Mouse (Mus musculus) hindbrain, embryonic 16.5 days (tissue): ENCODE measurements around the gene Gpalpp1. TPM values are rescaled to one million over a fixed set of nuclear protein-coding genes. Genes with fewer than 3 reads are reported as not detected.

Experiments used
- ATAC-seq: fragments of 200-750 bp; cut with Nextera tagmentation; 2 replicates; pipeline ENCODE4 v1.8.0; 2017; ENCODE audit warnings: moderate TSS enrichment, moderate library complexity
- H3K27ac ChIP-seq: fragments of 300-500 bp; sonication (generic); 2 replicates; pipeline ENCODE4 v1.5.1; 2014; ENCODE audit warnings: low read depth, mild to moderate bottlenecking, control low read depth, low read length, moderate library complexity
- H3K27me3 ChIP-seq: fragments of 300-500 bp; sonication (generic); replicated peaks from 2 replicates; pipeline ENCODE4 v1.6.1; 2014; ENCODE audit warnings: low read length; ENCODE audit not compliant: control insufficient read depth, insufficient read depth
- H3K36me3 ChIP-seq: fragments of 300-500 bp; sonication (generic); 2 replicates; pipeline ENCODE4 v1.6.1; 2014; ENCODE audit warnings: mild to moderate bottlenecking, low read length, moderate library complexity, mixed read lengths; ENCODE audit not compliant: control insufficient read depth, insufficient read depth
- H3K4me1 ChIP-seq: fragments of 300-500 bp; sonication (generic); 2 replicates; pipeline ENCODE4 v1.6.1; 2014; ENCODE audit warnings: low read depth, low read length; ENCODE audit not compliant: control insufficient read depth, insufficient read depth
- H3K4me2 ChIP-seq: fragments of 300-500 bp; sonication (generic); 2 replicates; pipeline ENCODE4 v1.6.1; 2014; ENCODE audit warnings: mild to moderate bottlenecking, low read length, control low read depth, moderate library complexity
- H3K4me3 ChIP-seq: fragments of 300-500 bp; sonication (generic); 2 replicates; pipeline ENCODE4 v1.5.1; 2014; ENCODE audit warnings: mild to moderate bottlenecking, low read length, control low read depth, moderate library complexity
- H3K9ac ChIP-seq: fragments of 300-500 bp; sonication (generic); 2 replicates; pipeline ENCODE4 v1.6.1; 2014; ENCODE audit warnings: low read depth, mild to moderate bottlenecking, control low read depth, low read length, moderate library complexity
- H3K9me3 ChIP-seq: fragments of 300-500 bp; sonication (generic); 2 replicates; pipeline ENCODE4 v1.6.1; 2014; ENCODE audit warnings: mild to moderate bottlenecking, low read length, moderate library complexity; ENCODE audit not compliant: control insufficient read depth
- WGBS: fragments of 180-500 bp; shearing (Covaris S2); extraction: QIAGEN DNeasy Blood & Tissue Kit; methylation state at CpG from one replicate; pipeline ENCODE4 v1.1.7; 2014; 5-methylcytosine and 5-hydroxymethylcytosine counted together
- polyA plus RNA-seq: library from polyadenylated mRNA; unstranded; fragments of >200 nt; fragmentation: Nextera tagmentation; extraction: Ambion mirVana; gene quantifications from 2 replicates; pipeline ENCODE4 v1.2.1, GENCODE M21; 2015

Gpalpp1 gene
- polyA plus RNA-seq, 1 experiment from 2014 or later: 9.6 TPM

DNA sequence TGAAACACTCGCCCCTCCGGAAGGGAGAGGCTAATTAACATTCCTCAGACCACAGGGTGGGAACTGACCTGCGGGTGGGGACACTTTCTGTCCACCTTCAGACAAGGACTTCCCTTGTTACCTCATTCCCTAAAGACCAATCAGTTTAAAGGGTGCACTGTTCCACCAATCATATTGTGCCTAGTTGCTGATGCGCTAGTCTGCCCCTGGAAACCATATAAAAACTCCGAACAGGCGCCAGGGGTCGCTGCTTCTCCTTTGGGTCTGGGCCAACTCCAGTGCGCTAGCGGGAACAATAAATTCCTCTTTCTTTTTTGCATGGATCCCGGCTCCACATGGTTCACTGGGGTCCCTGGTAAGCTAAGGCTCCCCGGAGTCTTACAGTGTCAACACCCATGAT is 29.1 kb downstream of the Gpalpp1 start:
- H3K27ac ChIP-seq: no peak overlapping the region
- H3K4me2 ChIP-seq: no peak overlapping the region
- H3K9me3 ChIP-seq: no peaks in the 10 kb centered on the region
- H3K36me3 ChIP-seq: no peaks in the 10 kb centered on the region
- WGBS: 73% methylated on average over 11 of the region's 11 CpGs
- H3K4me1 ChIP-seq: peaks cover 7% of the 10 kb centered on the region
- no peak overlapping the region for H3K4me3 ChIP-seq
- ATAC-seq: no peak
- H3K9ac ChIP-seq: no peak overlapping the region
- H3K27me3 ChIP-seq: no peaks in the 10 kb centered on the region

DNA sequence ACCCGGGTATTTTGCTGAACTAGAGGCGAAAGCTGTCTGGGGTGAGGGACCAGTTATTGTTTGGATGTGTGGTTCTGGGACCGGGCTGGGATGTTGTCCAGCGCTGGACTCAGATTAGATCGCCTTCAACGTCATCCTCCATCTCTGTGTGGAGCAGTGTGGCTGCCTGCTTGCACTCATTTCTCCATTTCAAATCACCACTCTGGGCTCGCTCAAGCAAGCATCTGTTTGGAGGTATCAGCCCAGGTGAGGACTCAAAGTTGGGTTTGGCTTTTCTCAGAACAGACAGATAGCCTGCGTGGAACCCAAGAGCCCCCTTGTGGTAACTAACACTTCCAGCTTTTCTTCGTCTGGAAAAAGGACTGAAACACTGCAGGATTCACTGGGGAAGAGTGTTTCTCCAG is 33.5 kb downstream of the Gpalpp1 start:
- Histone ChIP-seq H3K36me3 (no peaks in the 10 kb centered on the region), H3K9ac (no peak overlapping the region), H3K27me3 (no peaks in the 10 kb centered on the region), H3K9me3 (no peaks in the 10 kb centered on the region), H3K4me2 (peak overlapping the region; percentile 29), H3K4me3 (no peak overlapping the region), H3K27ac (peak overlapping the region; percentile 42; the same call in 1 of the 2 replicates), H3K4me1 (peaks cover 9% of the 10 kb centered on the region)
- ATAC-seq: peak; percentile 82
- WGBS: 39% methylated on average over 9 of the region's 9 CpGs

DNA sequence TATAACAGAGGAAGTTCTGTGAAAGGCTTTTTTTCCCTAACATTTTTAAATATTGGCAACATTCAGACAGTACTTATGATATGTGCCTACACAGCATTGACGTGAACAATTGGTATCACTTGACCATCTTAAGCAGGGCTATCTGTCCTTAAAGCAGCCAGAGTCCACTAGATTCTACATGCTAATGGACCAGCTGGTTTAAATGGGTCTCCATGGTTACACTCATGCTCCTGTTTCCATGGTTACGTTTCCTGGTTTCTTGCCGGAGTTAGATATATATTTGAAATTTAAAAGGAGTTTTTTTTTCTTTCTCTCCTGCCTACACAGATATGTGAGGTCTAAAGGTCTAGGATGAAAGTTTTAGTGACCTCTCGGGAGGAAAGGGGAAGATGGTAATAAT is 34.0 kb downstream of the Gpalpp1 start:
- H3K9ac ChIP-seq: no peak overlapping the region
- H3K4me2 ChIP-seq: peak overlapping the region; percentile 29
- ATAC-seq: peak; percentile 46
- H3K36me3 ChIP-seq: no peaks in the 10 kb centered on the region
- no peaks in the 10 kb centered on the region for H3K9me3 ChIP-seq
- H3K27ac ChIP-seq: peak overlapping the region; percentile 42; the same call in 1 of the 2 replicates
- H3K4me3 ChIP-seq: no peak overlapping the region
- WGBS: 41% methylated on average over 4 of the region's 4 CpGs
- H3K4me1 ChIP-seq: peaks cover 9% of the 10 kb centered on the region
- H3K27me3 ChIP-seq: no peaks in the 10 kb centered on the region

DNA sequence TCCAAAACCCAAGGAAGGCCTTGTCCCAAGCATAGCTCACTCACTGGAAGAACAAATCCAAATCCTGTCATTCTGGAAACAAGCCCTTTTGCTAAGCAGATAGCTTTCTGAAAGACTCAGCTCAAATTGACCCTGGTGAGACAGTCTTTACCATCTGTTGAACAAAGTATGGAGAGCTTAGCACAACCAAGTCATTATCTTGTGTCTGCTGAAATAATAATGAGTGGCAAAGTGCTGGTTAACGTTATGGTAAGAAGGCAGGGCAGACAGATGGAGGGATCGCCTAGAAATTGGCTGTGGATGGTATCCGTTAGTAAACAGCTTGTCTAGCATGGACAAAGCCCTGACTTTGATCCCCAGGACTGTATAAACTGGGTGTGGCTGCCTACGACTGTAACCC is 34.8 kb downstream of the Gpalpp1 start:
- Histone ChIP-seq H3K36me3 (no peaks in the 10 kb centered on the region), H3K9ac (no peak overlapping the region), H3K4me2 (no peak overlapping the region), H3K4me1 (peaks cover 9% of the 10 kb centered on the region), H3K9me3 (no peaks in the 10 kb centered on the region), H3K4me3 (no peak overlapping the region), H3K27me3 (no peaks in the 10 kb centered on the region), H3K27ac (peak overlapping the region; percentile 25; the same call in 1 of the 2 replicates)
- no peak for ATAC-seq
- WGBS: 61% methylated on average over 4 of the region's 4 CpGs

DNA sequence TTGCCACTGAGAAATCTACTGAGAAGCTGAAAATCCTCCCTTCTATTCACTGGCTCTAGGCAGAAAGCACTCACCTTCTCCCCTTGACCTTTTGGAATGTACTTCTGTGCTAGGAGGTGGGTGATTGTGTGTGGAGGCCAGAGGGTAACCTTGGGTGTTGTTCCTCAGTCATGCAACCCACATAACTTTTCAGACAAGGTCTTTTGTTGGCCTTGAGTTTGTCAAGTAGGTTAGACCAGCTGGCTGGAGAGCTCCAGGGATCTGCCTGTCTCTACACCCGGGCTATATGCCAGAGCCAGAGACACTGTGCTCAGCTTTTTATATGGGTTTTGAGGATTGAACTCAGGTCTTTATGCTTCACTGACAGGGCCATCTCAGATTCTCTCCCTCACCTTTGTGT is 36.4 kb downstream of the Gpalpp1 start:
- H3K9ac ChIP-seq: no peak overlapping the region
- ATAC-seq: no peak
- H3K4me3 ChIP-seq: no peak overlapping the region
- H3K9me3 ChIP-seq: no peaks in the 10 kb centered on the region
- no peak overlapping the region for H3K27ac ChIP-seq
- no peaks in the 10 kb centered on the region for H3K27me3 ChIP-seq
- 95% methylated on average over 1 of the region's 1 CpGs for WGBS
- H3K36me3 ChIP-seq: no peaks in the 10 kb centered on the region
- no peak overlapping the region for H3K4me2 ChIP-seq
- H3K4me1 ChIP-seq: peaks cover 9% of the 10 kb centered on the region

DNA sequence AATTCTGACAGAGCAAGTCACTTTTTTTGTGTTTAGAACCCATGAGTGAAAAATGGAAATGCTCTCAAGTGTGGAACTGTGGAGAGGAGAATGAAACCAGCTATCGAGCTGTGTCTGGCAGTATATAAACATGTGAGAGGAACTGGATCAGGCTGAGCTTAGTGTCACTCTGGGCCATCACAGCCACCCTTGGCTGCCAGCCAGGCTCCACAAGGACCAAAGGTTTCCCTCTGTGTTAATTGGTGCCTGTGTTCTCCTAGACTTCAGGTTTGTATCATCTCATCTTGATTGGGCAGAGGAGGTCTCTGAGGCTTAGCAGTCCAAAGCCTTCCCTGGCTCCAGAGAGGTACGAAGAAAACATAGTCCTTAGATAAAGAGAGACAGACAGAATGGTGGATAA is 37.9 kb downstream of the Gpalpp1 start:
- Histone ChIP-seq H3K4me2 (no peak overlapping the region), H3K27ac (no peak overlapping the region), H3K4me3 (no peak overlapping the region), H3K9ac (no peak overlapping the region), H3K9me3 (no peaks in the 10 kb centered on the region), H3K36me3 (no peaks in the 10 kb centered on the region), H3K27me3 (no peaks in the 10 kb centered on the region), H3K4me1 (peaks cover 9% of the 10 kb centered on the region)
- no peak for ATAC-seq
- 68% methylated on average over 2 of the region's 2 CpGs for WGBS

DNA sequence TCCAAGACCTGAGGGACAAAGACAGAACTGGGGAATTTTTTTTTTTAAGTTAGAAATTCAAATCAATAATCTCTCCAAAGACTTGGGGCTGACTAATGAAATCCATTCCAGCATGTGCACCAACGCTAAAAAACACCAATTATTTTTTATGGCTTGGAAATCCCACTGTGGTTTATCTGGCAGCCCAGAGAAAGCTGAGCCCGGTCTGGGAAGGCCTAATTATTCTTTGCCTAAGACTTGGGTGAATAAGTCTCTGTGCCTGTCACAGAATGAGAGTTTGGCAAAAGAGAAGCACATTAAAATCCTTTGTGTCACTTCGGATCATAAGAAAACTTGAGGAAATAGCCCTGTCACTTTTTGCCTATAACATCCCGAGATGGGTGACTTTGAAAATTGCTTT is 41.3 kb downstream of the Gpalpp1 start:
- no peak overlapping the region for H3K4me3 ChIP-seq

DNA sequence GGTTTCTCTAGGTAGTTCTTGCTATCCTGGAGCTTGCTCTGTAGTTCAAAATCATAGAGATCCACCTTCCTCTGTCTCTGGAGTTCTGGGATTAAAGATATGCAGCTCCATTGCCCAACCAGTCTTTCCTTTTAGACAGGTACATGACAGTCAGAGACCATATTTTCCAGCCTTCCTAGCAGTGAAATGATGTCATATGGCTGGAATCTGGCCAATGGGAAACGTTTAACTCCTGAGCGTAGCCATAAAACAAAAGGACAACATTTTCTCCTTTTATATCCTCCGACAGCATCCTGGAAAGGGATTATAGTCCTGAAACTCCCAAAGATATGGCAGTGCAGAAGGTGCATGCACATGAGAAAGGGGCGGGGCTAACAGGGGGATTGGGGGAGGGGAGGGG is 42.3 kb downstream of the Gpalpp1 start:
- no peak overlapping the region for H3K4me3 ChIP-seq
- no peak for ATAC-seq
- no peaks in the 10 kb centered on the region for H3K4me1 ChIP-seq
- H3K36me3 ChIP-seq: no peaks in the 10 kb centered on the region
- no peaks in the 10 kb centered on the region for H3K27me3 ChIP-seq
- WGBS: 58% methylated on average over 4 of the region's 4 CpGs
- no peak overlapping the region for H3K4me2 ChIP-seq
- no peaks in the 10 kb centered on the region for H3K9me3 ChIP-seq
- no peak overlapping the region for H3K9ac ChIP-seq
- no peak overlapping the region for H3K27ac ChIP-seq

More for the DNA sequence above, 41.3 kb downstream of the Gpalpp1 start:
- WGBS: 58% methylated on average over 4 of the region's 4 CpGs
- Histone ChIP-seq H3K9ac (no peak overlapping the region), H3K27me3 (no peaks in the 10 kb centered on the region), H3K4me2 (no peak overlapping the region), H3K27ac (no peak overlapping the region), H3K36me3 (no peaks in the 10 kb centered on the region), H3K4me1 (no peaks in the 10 kb centered on the region), H3K9me3 (no peaks in the 10 kb centered on the region)
- ATAC-seq: no peak

DNA sequence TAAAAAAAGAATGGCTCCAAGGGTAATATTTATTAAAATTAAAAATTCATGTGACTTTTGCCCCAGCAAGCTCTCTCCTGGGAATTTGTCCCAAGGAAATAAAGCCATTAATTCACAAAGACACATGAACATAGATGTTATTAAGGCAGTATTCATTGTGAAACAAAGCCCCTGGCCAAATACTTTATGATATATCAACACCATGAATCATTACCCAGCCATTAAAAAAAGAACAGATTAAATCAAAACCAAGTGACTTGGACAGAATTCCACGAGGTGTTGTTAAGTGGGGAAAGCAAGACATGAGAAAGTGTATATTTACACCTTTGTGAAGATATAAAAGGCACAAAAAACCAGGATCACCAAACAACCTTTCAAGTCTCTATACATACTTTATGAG is 43.3 kb downstream of the Gpalpp1 start:
- Histone ChIP-seq H3K4me2 (no peak overlapping the region), H3K4me3 (no peak overlapping the region), H3K4me1 (no peaks in the 10 kb centered on the region), H3K27me3 (no peaks in the 10 kb centered on the region), H3K9me3 (no peaks in the 10 kb centered on the region), H3K36me3 (no peaks in the 10 kb centered on the region), H3K9ac (no peak overlapping the region), H3K27ac (no peak overlapping the region)
- 55% methylated on average over 1 of the region's 1 CpGs for WGBS
- ATAC-seq: no peak

DNA sequence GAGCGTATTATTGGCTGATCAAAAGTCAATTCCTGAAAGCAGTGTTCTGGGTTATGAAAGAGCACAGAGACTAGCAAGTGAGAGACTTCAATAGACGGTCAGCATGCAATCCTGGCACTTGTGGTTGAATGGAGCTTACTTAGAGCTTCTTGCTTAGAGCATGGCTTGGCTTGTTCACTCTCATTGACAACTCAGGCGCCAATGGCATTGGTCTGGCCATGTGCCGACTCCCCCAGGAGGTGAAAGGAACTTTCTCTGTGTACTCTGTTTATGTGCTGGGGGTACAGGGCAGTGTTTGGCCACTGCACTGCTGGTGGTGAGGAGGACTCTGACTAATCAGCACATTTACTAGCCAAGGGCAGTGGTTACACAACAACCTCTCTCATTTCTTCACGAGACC is 51.1 kb downstream of the Gpalpp1 start:
- Histone ChIP-seq H3K4me3 (no peak overlapping the region), H3K9ac (no peak overlapping the region), H3K9me3 (no peaks in the 10 kb centered on the region), H3K36me3 (no peaks in the 10 kb centered on the region), H3K4me1 (no peaks in the 10 kb centered on the region; the same call in 1 of the 2 replicates), H3K27me3 (no peaks in the 10 kb centered on the region), H3K4me2 (no peak overlapping the region), H3K27ac (no peak overlapping the region)
- WGBS: 72% methylated on average over 5 of the region's 5 CpGs
- ATAC-seq: 0 out of 2 replicates have a peak, but pooled peaks have one; percentile 63
